Mouse (Mus musculus) stomach, postnatal 0 days (tissue): ENCODE results near the gene Gm10491.

Source experiments
- CTCF ChIP-seq: IDR thresholded peaks from 2 replicates; pipeline ENCODE4 v1.5.1; 2016; ENCODE audit warnings: antibody characterized with exemption, low read depth, mild to moderate bottlenecking, moderate library complexity
- EP300 ChIP-seq: optimal IDR thresholded peaks from 2 replicates; pipeline ENCODE3; 2016; ENCODE audit warnings: antibody characterized with exemption

DNA sequence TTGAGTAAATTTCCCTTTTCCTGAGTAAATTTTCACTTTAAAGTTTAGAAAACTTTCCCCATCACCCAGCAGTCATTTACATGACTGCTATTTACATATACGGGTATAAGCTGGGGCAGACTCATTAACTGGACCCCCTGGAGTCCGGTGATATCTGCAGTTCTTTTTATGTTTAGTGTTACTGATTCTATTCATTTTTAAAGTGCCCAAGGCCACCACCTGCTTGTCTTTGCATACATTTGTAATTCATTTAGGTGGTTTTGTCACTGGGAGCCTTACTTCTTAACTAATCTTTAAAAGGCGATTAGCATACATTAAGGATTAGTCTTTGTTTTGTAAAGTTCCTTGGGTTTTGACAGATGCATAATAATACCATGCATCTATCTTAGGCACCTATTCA is 37.8 kb downstream of the Gm10491 start:
- TF ChIP-seq CTCF (no peak), EP300 (no peak)
